Mouse (Mus musculus) adipocyte (in vitro differentiated cells): Measurements from ENCODE around the gene Zfp46.

Source experiments
- DNase-seq: peaks from one replicate; pipeline ENCODE4 v3.0.0-alpha.2; 2016; ENCODE audit warnings: low spot score

The Zfp46 gene

GRCm38 (mm10) chr4:136266716-136267343, 17.7 kb upstream of the Zfp46 start:
- no peak for DNase-seq

GRCm38 (mm10) chr4:136268912-136269311, 15.6 kb upstream of the Zfp46 start:
- no peak for DNase-seq

GRCm38 (mm10) chr4:136270648-136271047, 13.8 kb upstream of the Zfp46 start:
- DNase-seq = no peak

GRCm38 (mm10) chr4:136281097-136281496, 3.4 kb upstream of the Zfp46 start:
- no peak for DNase-seq

GRCm38 (mm10) chr4:136281611-136282010, 2.9 kb upstream of the Zfp46 start:
- no peak for DNase-seq

GRCm38 (mm10) chr4:136282621-136283480, 1.6 kb upstream of the Zfp46 start:
- DNase-seq = peak; percentile 32

GRCm38 (mm10) chr4:136283783-136284182, 700 bp upstream of the Zfp46 start:
- DNase-seq = no peak

- no peak for DNase-seq
Measured at GRCm38 (mm10) chr4:136284891-136285290, 408 bp downstream of the Zfp46 start.

GRCm38 (mm10) chr4:136285348-136285810, 896 bp downstream of the Zfp46 start:
- DNase-seq = peak; percentile 98

- DNase-seq = peak; percentile 98
Measured at GRCm38 (mm10) chr4:136285811-136286371, 1.4 kb downstream of the Zfp46 start.

GRCm38 (mm10) chr4:136289918-136290780, 5.7 kb downstream of the Zfp46 start:
- no peak for DNase-seq

GRCm38 (mm10) chr4:136290781-136291595, 6.5 kb downstream of the Zfp46 start:
- no peak for DNase-seq

- no peak for DNase-seq
Measured at GRCm38 (mm10) chr4:136291692-136292091, 7.2 kb downstream of the Zfp46 start.

- DNase-seq = no peak
Measured at GRCm38 (mm10) chr4:136295941-136296340, 11.5 kb downstream of the Zfp46 start.

GRCm38 (mm10) chr4:136302462-136302861, 18.0 kb downstream of the Zfp46 start:
- no peak for DNase-seq

- no peak for DNase-seq
Measured at GRCm38 (mm10) chr4:136304181-136304580, 19.7 kb downstream of the Zfp46 start.

- DNase-seq = no peak
Measured at GRCm38 (mm10) chr4:136308355-136308754, 23.9 kb downstream of the Zfp46 start.

GRCm38 (mm10) chr4:136309780-136310179, 25.3 kb downstream of the Zfp46 start:
- peak; percentile 62 for DNase-seq

- DNase-seq = peak; percentile 96
Measured at GRCm38 (mm10) chr4:136310229-136311041, 26.0 kb downstream of the Zfp46 start, which contains the start of gene Hnrnpr. Gene Hnrnpr (plus strand): TSS chr4:136310942.
